In the genomic region with DNA sequence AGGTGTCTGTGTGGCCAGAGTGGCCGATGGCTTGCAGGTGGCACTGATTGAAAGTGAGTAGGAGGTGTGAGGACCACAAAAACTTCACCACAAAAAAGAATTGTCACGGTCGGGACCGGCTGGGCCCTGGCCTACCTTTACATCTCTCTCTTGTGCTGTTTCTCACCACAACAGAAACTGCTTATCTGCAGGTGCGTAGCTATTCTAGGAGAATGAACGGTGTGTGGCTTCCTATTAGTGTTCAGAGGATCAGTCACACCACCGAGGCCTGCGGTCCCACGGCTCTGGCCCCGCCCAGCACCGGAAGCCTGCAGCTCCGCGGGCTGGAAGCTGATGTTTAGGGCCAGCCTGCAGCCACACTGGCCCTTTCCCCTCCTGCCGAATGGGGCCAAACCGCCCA, we compare ENCODE assay signal across 12 mouse cellular contexts. TPM values are rescaled to one million over a fixed set of nuclear protein-coding genes. Genes with fewer than 3 reads are reported as not detected.
DNase-seq lines count a peak whose midpoint lies in the region; ATAC-seq lines count a peak whose summit lies in the region.
"Had no signal": no experiment of that assay in that cellular context is flagged by ENCODE, and none has a peak within 500 bp of the region (broad histone marks: within the 10 kb centered on the region; RNA-seq: fewer than 3 reads in every experiment).

No protein-coding gene starts in this region.

- H3K27ac ChIP-seq in heart, embryonic 15.5 days, result no peak overlapping the region
- H3K27ac ChIP-seq: stomach, embryonic 15.5 days had no signal

- peak overlapping the region; percentile 36; the same call in 1 of the 2 replicates for H3K4me2 ChIP-seq in heart, embryonic 15.5 days
- H3K4me2 ChIP-seq: stomach, embryonic 15.5 days had no signal

- no peak overlapping the region for H3K9ac ChIP-seq in heart, embryonic 15.5 days
- H3K9ac ChIP-seq: stomach, embryonic 15.5 days had no signal

- peaks cover 3% of the 10 kb centered on the region; the same call in 1 of the 2 replicates for H3K4me1 ChIP-seq in heart, embryonic 15.5 days (replicated peaks)
- H3K4me1 ChIP-seq: stomach, embryonic 15.5 days had no signal

- no peak overlapping the region for H3K4me3 ChIP-seq in heart, embryonic 15.5 days
- H3K4me3 ChIP-seq: stomach, embryonic 15.5 days had no signal

- no peak for DNase-seq in heart, postnatal 4 days
- DNase-seq in heart, postnatal 14 days, result peak; percentile 32 to 44
- peak; percentile 83 for DNase-seq in thymus, postnatal 14 days
- no peak for DNase-seq in left cerebral cortex, adult 11 months (ENCODE audit: low spot score)
- DNase-seq in kidney, postnatal 10 days, result no peak
- no peak for DNase-seq in urinary bladder, postnatal 25 days (ENCODE audit: low spot score)

- no peak for ATAC-seq in heart, embryonic 15.5 days (replicated peaks; ENCODE audit: insufficient number of reproducible peaks, insufficient read depth, low FRiP score, low read depth)
- peak; percentile 93 for ATAC-seq in megakaryocyte, adult 5-6 weeks (ENCODE audit: poor library complexity, severe bottlenecking)
- ATAC-seq: Patski had no signal

- no peaks in the 10 kb centered on the region for H3K9me3 ChIP-seq in heart, embryonic 15.5 days (replicated peaks)
- H3K9me3 ChIP-seq: stomach, embryonic 15.5 days had no signal

- 55% methylated on average over 15 of the region's 15 CpGs for WGBS in heart, embryonic 15.5 days

- peaks cover under 1% of the 10 kb centered on the region; the same call in 1 of the 2 replicates for H3K36me3 ChIP-seq in heart, embryonic 15.5 days
- H3K36me3 ChIP-seq: stomach, embryonic 15.5 days had no signal

- no peaks in the 10 kb centered on the region for H3K27me3 ChIP-seq in heart, embryonic 15.5 days
- H3K27me3 ChIP-seq: Patski; stomach, embryonic 15.5 days had no signal

- intact Hi-C loops in heart, postnatal 14 days (cut with DNase I), result loop anchor here (5.0 kb wide), 1 partner anchor 144 kb away; no protein-coding TSS in a partner anchor

RNA-seq across cellular contexts. Expression of gene Treh, which starts 27.1 kb away (rescaled TPM):
- not detected in 2 replicates for polyA plus RNA-seq in heart, embryonic 15.5 days (2015; fragmentation: Nextera tagmentation; extraction: Ambion mirVana)
- total RNA-seq in heart, postnatal 4 days (2021), result not detected
- total RNA-seq in heart, postnatal 14 days (2021), result not detected
- not detected in 2 replicates for total RNA-seq in megakaryocyte, adult 5-6 weeks (2015)
- total RNA-seq in megakaryocyte, adult 5-6 weeks (2017), result not detected in 2 replicates
- total RNA-seq: gastrocnemius, postnatal 10 days; layer of hippocampus, adult 18-20 months had no signal
- polyA plus RNA-seq: Patski had no signal

RNA-seq across cellular contexts. Expression of gene Ddx6, which starts 41.2 kb away (rescaled TPM):
- 10.7 and 10.9 TPM in 2 replicates for polyA plus RNA-seq in heart, embryonic 15.5 days (2015; fragmentation: Nextera tagmentation; extraction: Ambion mirVana)
- 100 to 1,000 TPM in 1 of 2 experiments, 10 to 100 TPM in 1; 99.8 to 101 TPM for total RNA-seq in heart, postnatal 4 days (2021)
- total RNA-seq in heart, postnatal 14 days (2021), result 10 to 100 TPM; 92.0 to 94.3 TPM
- 57.1 and 60.2 TPM in 2 replicates for total RNA-seq in megakaryocyte, adult 5-6 weeks (2015)
- 71.2 and 88.8 TPM in 2 replicates for total RNA-seq in megakaryocyte, adult 5-6 weeks (2017)

Comparison
In these comparisons a context has a peak if more than half of its experiments do, and no peak if none do; other contexts are left out.
1. DNase-seq: peak in heart, postnatal 14 days (2 of 2) and thymus, postnatal 14 days (single experiment); none in heart, postnatal 4 days (single experiment), left cerebral cortex, adult 11 months (single experiment), kidney, postnatal 10 days (single experiment) and urinary bladder, postnatal 25 days (single experiment).